Mouse (Mus musculus) left cerebral cortex, postnatal 4 days (tissue): ENCODE measurements at regions not wholly inside any gene's neighbourhood (a gene's known extent, or its start where the extent isn't known, plus 50 kb on each side); places are given as distances from the start of the nearest gene placed in this dataset.

ENCODE experiments used
- DNase-seq: peaks from one replicate; pipeline ENCODE4 v3.0.0-alpha.2; 2022
- intact Hi-C: fragments of 180-260 bp; cut with DNase I; formaldehyde crosslinking; loops from one replicate; pipeline ENCODE4 v1.15.1; 2025

DNA sequence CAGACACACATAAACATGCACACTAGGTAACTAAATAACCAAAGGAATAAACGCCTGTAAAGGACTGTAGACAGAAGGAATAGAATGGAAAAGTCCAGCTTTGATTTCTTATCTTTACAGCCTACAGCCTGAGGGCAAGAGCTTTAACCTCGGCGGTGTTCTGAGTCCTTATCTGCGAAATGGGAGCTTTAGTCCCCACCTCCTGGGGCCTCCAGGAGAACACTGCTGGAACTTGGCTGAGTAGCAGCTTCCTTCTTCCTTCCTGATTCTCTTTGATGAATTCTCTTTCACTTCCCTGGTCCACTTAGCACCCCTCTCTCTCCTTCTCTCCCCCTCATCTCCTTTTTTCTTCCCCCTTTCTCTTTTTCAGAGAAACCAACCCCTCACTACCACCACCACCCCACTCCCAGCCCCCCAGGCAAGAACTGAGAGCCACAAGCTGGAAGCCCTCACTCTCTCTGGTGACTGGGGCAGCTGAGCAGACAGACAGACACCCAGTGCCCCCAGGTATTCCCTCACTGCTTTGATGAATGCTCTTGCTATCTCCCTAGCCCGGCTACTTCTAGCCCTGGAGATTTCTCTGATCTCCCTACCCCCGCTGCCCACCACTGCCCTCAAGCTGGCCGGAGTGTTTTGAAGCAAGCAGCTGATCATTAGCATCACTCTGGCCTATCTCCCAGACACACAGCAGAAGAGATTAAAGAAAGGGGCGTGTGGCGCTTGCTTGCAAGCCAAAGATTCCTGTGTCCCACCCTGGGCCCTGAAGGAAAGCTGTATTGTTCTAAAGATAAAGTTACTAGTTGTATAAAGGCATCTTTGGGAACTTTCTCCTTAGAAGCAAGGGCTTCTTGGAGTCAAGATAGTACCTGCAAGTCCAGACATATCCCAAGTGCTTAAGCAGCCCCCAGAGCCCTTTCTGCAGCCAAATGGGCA lies 81.9 kb upstream of the Tbx3 start:
- DNase-seq, result no peak
- intact Hi-C loops, result no loop called here

GRCm38 (mm10) chr5:119591271-119591670 lies 79.2 kb upstream of the Tbx3 start:
- intact Hi-C loops, result no loop called here
- no peak for DNase-seq

GRCm38 (mm10) chr5:119592891-119593290 lies 77.6 kb upstream of the Tbx3 start:
- no peak for DNase-seq
- intact Hi-C loops, result no loop called here

DNA sequence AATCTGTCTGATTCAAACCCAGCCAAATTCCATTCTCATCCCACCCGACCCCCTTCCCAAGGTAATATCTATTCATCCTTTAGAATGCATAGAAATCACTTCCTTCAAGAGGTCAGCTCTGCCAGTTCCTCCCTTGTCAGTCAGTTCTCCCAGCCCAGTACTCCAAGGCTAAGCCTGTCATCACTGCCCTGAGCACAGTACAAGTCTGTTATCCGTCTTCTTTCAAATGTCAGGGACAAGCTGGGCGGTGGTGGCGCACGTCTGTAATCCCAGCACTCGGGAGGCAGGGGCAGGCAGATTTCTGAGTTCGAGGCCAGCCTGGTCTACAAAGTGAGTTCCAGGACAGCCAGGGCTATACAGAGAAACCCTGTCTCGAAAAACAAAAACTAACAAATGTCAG lies 75.9 kb upstream of the Tbx3 start:
- no peak for DNase-seq
- intact Hi-C loops, result no loop called here

GRCm38 (mm10) chr5:119596295-119596993 lies 74.0 kb upstream of the Tbx3 start:
- no peak for DNase-seq
- intact Hi-C loops, result no loop called here

DNA sequence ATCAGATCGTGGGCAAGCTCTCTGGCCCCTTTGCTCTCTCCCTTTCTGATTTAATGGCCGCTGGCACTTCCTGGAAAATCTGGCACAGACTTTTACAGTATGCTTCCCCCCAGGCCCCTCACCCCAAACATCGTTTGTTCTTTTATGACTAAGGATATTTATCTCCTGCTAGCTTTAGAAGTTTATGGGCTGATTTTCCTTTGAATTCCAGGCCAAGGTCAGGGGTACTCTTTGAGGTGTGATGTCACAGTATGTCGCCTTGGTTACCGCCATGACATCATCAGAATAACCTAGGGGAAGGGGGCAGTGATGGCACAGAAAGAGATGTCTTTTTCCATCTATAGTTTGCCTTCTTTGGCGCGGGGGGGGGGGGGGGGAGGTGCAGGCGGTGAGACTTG lies 73.5 kb upstream of the Tbx3 start:
- intact Hi-C loops, result no loop called here
- DNase-seq, result no peak

DNA sequence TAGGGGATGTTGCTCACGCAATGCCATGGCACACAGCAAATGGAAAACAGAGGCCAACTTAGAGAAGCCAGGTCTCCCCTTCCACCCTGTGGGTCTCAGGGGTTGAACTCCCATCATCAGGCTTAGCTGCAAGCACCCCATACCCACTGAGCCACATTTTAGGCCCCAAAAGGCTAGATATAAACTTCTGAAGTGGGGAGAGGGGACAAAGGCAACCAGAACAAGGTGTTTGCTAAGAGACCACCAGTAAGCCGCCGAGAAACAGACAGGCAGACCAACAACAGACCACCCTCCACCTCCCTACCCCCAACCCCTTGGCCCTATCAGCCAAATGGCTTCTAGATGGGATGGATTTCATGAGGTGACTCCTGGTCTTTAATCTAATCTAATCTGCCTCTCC lies 72.9 kb upstream of the Tbx3 start:
- no peak for DNase-seq
- intact Hi-C loops, result no loop called here

DNA sequence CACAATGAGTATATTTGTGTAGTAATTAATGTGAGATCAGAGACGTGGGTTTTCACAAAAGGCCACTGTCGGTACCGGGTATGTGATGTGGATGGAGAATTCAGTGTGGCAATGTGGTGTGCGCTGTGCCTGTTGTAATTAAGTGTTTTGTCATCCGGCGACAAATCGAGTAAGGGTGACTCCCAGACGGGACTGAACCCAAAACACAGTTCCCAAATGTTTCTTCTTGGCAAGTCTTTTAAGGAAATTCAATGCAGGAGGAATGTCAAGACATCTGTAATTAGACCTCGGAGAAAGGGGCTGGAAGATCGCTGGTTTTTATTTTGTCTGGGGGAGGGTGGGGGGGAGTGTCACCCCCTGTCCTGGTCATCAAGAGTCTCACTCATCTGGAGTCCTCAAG lies 72.3 kb upstream of the Tbx3 start:
- no peak for DNase-seq
- intact Hi-C loops, result no loop called here

DNA sequence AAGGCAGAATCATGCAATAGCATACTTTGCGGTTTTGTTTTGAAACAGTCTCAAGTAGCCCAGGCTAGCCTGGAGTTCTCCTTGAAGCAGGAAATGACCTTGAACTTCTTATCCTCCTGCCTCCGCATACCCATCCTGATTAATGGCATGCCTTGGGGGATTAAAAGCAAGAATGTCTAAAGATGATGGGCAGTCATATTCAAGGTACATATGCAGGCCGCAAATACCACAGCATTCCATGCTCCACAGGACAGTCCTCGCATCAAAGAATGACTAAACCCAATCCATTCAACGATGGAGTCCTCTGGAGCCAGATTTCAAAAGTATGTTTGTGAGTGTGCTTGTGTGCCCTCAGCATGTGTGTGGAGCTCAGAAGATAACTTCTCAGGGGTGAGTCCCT lies 69.1 kb upstream of the Tbx3 start:
- DNase-seq, result no peak
- intact Hi-C loops, result no loop called here

- DNase-seq, result no peak
- intact Hi-C loops, result no loop called here
Measured at GRCm38 (mm10) chr5:119602001-119602400, 68.5 kb upstream of the Tbx3 start.

DNA sequence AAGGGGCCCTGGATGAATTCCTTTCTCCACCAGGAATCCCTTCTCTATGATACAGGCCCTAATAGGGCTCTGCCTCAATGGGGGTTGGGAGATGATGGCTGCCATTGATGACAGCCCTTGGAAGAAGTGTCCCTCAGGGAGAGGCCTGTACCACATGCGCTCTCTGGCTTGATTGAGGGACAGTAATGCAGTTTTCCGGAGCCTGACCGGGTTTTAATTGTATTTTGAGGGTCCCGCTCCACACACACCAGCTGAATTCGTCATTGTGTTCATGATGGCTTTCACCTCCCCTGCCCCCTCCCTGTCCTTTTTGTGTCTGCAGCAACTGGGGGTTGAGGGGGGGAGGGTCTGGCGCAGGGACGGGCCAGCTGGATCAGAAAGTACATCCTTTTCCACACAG lies 65.0 kb upstream of the Tbx3 start:
- DNase-seq, result no peak
- intact Hi-C loops, result no loop called here

- peak; percentile 56 for DNase-seq
Measured at GRCm38 (mm10) chr5:119613413-119613812, 57.1 kb upstream of the Tbx3 start.

GRCm38 (mm10) chr5:119613981-119614770 lies 56.3 kb upstream of the Tbx3 start:
- intact Hi-C loops, result no loop called here
- DNase-seq, result no peak

More at GRCm38 (mm10) chr5:119613413-119613812, 57.1 kb upstream of the Tbx3 start:
- intact Hi-C loops, result no loop called here

GRCm38 (mm10) chr5:119615681-119616080 lies 54.8 kb upstream of the Tbx3 start:
- intact Hi-C loops, result no loop called here
- no peak for DNase-seq

- intact Hi-C loops, result no loop called here
- no peak for DNase-seq
Measured at GRCm38 (mm10) chr5:119617856-119618255, 52.6 kb upstream of the Tbx3 start.

GRCm38 (mm10) chr5:119619906-119620305 lies 50.6 kb upstream of the Tbx3 start:
- intact Hi-C loops, result no loop called here
- peak; percentile 50 for DNase-seq
